Mouse (Mus musculus) kidney, postnatal 4 days (tissue): ENCODE results near the gene Chrna10.

Experiments used
- DNase-seq, 2 experiments: peaks; one replicate each; pipeline ENCODE4 v3.0.0; 2021; ENCODE audit warnings: mixed read lengths in 2 of 2

The Chrna10 gene

GRCm38 (mm10) chr7:102080311-102080710 lies 36.3 kb downstream of the Chrna10 start:
- DNase-seq = no peak

- peak; percentile 41 to 46 for DNase-seq
Measured at GRCm38 (mm10) chr7:102078517-102078916, 38.1 kb downstream of the Chrna10 start.

GRCm38 (mm10) chr7:102076714-102077296 lies 39.8 kb downstream of the Chrna10 start:
- peak; percentile 29 to 37 for DNase-seq

- no peak for DNase-seq
Measured at GRCm38 (mm10) chr7:102066363-102066762, 50.3 kb downstream of the Chrna10 start.

GRCm38 (mm10) chr7:102065046-102065891 lies 51.4 kb downstream of the Chrna10 start, which contains the start of the genes Rnf121, Xndc1 and Xntrpc:
Gene Rnf121, minus strand, starts transcription at chr7:102065469.
Gene Xndc1, plus strand, starts transcription at chr7:102065511.
Gene Xntrpc, plus strand, starts transcription at chr7:102065713.
- peak; percentile 92 to 96 for DNase-seq

GRCm38 (mm10) chr7:102064655-102065045 lies 52.0 kb downstream of the Chrna10 start:
- DNase-seq = no peak

- DNase-seq = no peak
Measured at GRCm38 (mm10) chr7:102063891-102064290, 52.7 kb downstream of the Chrna10 start.

GRCm38 (mm10) chr7:102062203-102062602 lies 54.4 kb downstream of the Chrna10 start:
- DNase-seq = no peak

GRCm38 (mm10) chr7:102061353-102061752 lies 55.3 kb downstream of the Chrna10 start:
- DNase-seq = no peak
